Mouse (Mus musculus): ENCODE data around the gene Lrrc3c. TPM values are rescaled to one million over a fixed set of nuclear protein-coding genes. Genes with fewer than 3 reads are reported as not detected.

The Lrrc3c gene
- polyA plus RNA-seq (2012) = not detected in 2 replicates

DNA sequence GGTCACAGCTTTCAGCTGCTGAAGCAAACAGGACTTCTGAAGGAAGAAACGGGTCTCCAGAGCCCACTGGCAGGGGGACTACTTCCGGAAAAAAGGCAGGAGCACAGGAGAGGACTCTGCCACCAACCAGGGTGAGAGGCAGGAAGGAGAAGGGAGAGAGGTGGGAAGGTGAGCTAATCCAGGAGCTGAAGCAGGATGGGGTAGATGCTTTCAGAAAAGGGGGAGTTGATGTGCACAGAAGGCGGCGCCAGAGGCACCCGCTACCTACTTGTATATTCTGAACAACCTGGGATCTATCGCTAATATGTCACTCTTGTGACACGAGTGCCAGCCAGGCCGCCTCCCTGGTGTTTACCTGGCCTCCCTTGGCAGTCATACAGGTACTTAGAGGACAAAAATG is at the start of gene Lrrc3c:
Lrrc3c (plus strand) TSS at position 301 of the 400 bp plus-strand sequence.
- peaks cover 69% of the 10 kb centered on the region for H3K27me3 ChIP-seq (ENCODE audit: control insufficient read depth)

DNA sequence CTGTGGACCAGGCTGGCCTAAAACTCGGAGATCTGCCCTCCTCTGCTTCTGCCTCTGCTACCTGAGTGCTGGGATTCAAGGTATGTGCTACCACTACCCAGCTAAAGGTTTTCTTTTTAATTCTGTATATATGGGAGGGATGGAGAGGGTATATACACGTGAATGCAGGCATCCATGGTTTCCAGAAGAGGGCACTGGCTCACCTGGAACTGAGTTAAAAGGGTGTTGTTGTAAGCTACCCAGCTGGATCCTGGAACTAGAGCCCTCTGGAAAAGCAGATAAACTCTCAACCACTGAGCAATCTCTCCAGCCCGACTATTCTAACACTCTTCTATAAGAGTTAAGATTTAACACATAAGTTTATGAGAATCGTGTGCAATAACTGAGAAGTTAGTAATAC is 48.7 kb upstream of the Lrrc3c start:
- Histone ChIP-seq H3K27me3 (ENCODE audit: control insufficient read depth) (peaks cover 66% of the 10 kb centered on the region), H3K4me1 (ENCODE audit: control insufficient read depth) (peaks cover 22% of the 10 kb centered on the region), H3K36me3 (ENCODE audit: control insufficient read depth) (no peaks in the 10 kb centered on the region), H3K9me3 (ENCODE audit: control insufficient read depth, low read length) (peaks cover 13% of the 10 kb centered on the region), H3K4me3 (replicated peaks) (no peak overlapping the region)
- TF ChIP-seq GATA1 (IDR thresholded peaks at IDR 0.05; ENCODE audit: low read length) (no peak), TAL1 (IDR thresholded peaks at IDR 0.05; ENCODE audit: low read length) (no peak)

More for the DNA sequence above, at the start of gene Lrrc3c:
- no peaks in the 10 kb centered on the region for H3K36me3 ChIP-seq (ENCODE audit: control insufficient read depth)
- TF ChIP-seq TAL1 (IDR thresholded peaks at IDR 0.05; ENCODE audit: low read length) (no peak), GATA1 (IDR thresholded peaks at IDR 0.05; ENCODE audit: low read length) (no peak)
- H3K4me3 ChIP-seq (replicated peaks) = no peak within 1 kb of the TSS
- no peaks in the 10 kb centered on the region for H3K9me3 ChIP-seq (ENCODE audit: control insufficient read depth, low read length)
- peaks cover 25% of the 10 kb centered on the region for H3K4me1 ChIP-seq (ENCODE audit: control insufficient read depth)

- H3K9me3 ChIP-seq (ENCODE audit: control insufficient read depth, low read length) = peaks cover 13% of the 10 kb centered on the region
- peaks cover 22% of the 10 kb centered on the region for H3K4me1 ChIP-seq (ENCODE audit: control insufficient read depth)
- peak overlapping the region; percentile 94 for H3K4me3 ChIP-seq (replicated peaks)
- no peaks in the 10 kb centered on the region for H3K36me3 ChIP-seq (ENCODE audit: control insufficient read depth)
- TF ChIP-seq GATA1 (IDR thresholded peaks at IDR 0.05; ENCODE audit: low read length) (no peak), TAL1 (IDR thresholded peaks at IDR 0.05; ENCODE audit: low read length) (no peak)
- peaks cover 55% of the 10 kb centered on the region for H3K27me3 ChIP-seq (ENCODE audit: control insufficient read depth)
Observed at GRCm38 (mm10) chr11:98550311-98550974, 47.6 kb upstream of the Lrrc3c start.

DNA sequence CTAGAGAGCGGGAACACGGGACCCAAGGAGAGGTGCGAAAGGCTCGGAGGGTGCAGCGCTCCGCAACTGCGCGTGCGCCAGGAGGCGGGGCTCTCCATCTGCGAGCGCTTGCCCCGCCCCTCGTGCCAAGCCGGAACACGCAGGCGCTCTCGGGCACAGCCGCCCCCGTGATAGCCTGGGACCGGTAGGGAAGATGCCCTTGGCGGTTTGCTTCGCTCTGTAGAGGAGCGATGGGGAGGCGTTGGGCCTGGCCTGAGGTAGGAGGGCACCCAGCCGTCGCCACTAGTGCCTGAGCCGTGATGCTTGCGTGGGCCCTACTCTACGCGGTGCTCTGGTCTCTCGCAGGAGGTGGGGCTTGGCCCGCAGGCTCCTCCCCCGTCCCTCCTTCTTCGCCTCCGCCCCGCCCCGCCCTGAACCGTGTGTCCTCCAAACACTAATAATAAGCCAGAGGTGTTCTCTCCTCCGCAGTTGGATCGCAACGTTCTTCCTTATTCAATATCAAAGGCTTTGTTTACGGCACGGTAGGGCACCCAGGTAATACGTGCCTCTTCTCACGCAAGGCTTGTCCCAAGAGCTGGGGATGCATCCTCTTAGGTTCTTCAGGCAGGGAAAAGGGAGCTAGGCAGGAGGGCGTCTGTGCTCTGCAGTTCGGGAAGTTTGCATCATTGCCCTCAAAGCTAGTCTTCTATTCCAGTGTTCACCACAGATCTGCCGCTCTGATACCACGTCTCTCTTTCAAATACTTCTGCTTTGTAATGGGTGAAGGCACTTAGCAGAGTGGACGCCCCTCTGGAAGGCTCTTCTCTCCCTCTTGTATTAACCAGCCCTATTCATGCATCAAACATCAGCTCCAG is 46.9 kb upstream of the Lrrc3c start, which contains the start of gene Zpbp2:
Zpbp2 (plus strand) TSS at position 123 of the 854 bp plus-strand sequence.
- TF ChIP-seq TAL1 (IDR thresholded peaks at IDR 0.05; ENCODE audit: low read length) (no peak), GATA1 (IDR thresholded peaks at IDR 0.05; ENCODE audit: low read length) (peak; percentile 70; the same call in 1 of the 2 replicates)
- Histone ChIP-seq H3K36me3 (ENCODE audit: control insufficient read depth) (no peaks in the 10 kb centered on the region), H3K27me3 (ENCODE audit: control insufficient read depth) (peaks cover 48% of the 10 kb centered on the region), H3K9me3 (ENCODE audit: control insufficient read depth, low read length) (peaks cover 7% of the 10 kb centered on the region), H3K4me1 (ENCODE audit: control insufficient read depth) (peaks cover 22% of the 10 kb centered on the region), H3K4me3 (replicated peaks) (peak within 1 kb of the TSS; percentile 94)

GRCm38 (mm10) chr11:98553966-98554365 is 44.1 kb upstream of the Lrrc3c start:
- Histone ChIP-seq H3K9me3 (ENCODE audit: control insufficient read depth, low read length) (peaks cover 3% of the 10 kb centered on the region), H3K4me3 (replicated peaks) (no peak overlapping the region), H3K4me1 (ENCODE audit: control insufficient read depth) (peaks cover 22% of the 10 kb centered on the region), H3K27me3 (ENCODE audit: control insufficient read depth) (peaks cover 38% of the 10 kb centered on the region), H3K36me3 (ENCODE audit: control insufficient read depth) (no peaks in the 10 kb centered on the region)
- TF ChIP-seq TAL1 (IDR thresholded peaks at IDR 0.05; ENCODE audit: low read length) (no peak), GATA1 (IDR thresholded peaks at IDR 0.05; ENCODE audit: low read length) (no peak)

- Histone ChIP-seq H3K4me3 (replicated peaks) (no peak overlapping the region), H3K9me3 (ENCODE audit: control insufficient read depth, low read length) (peaks cover 3% of the 10 kb centered on the region), H3K36me3 (ENCODE audit: control insufficient read depth) (no peaks in the 10 kb centered on the region), H3K27me3 (ENCODE audit: control insufficient read depth) (peaks cover 36% of the 10 kb centered on the region), H3K4me1 (ENCODE audit: control insufficient read depth) (peaks cover 20% of the 10 kb centered on the region)
- TF ChIP-seq TAL1 (IDR thresholded peaks at IDR 0.05; ENCODE audit: low read length) (no peak), GATA1 (IDR thresholded peaks at IDR 0.05; ENCODE audit: low read length) (no peak)
Observed at GRCm38 (mm10) chr11:98555124-98555700, 42.9 kb upstream of the Lrrc3c start.

DNA sequence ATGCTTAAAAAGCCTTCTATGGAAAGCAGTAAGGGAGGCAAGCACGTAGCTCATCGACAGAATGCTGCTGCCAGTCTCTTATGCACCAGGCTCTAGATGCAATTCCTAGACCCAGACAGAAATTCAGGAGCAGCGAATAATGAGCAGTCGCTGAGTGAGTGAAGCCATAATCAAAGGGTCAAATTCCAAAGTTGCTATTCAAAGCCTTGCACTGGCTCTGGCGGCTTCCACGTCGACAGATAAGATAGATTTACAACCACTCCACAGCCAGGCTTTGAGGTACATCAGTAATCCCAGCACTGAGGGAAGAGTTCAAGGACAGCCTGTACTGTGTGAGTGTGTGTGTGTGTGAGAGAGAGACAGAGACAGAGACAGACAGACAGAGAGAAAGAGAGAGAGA is 37.1 kb upstream of the Lrrc3c start:
- TF ChIP-seq GATA1 (IDR thresholded peaks at IDR 0.05; ENCODE audit: low read length) (no peak), TAL1 (IDR thresholded peaks at IDR 0.05; ENCODE audit: low read length) (no peak)
- no peaks in the 10 kb centered on the region for H3K9me3 ChIP-seq (ENCODE audit: control insufficient read depth, low read length)
- no peaks in the 10 kb centered on the region for H3K4me1 ChIP-seq (ENCODE audit: control insufficient read depth)
- no peaks in the 10 kb centered on the region for H3K36me3 ChIP-seq (ENCODE audit: control insufficient read depth)
- H3K4me3 ChIP-seq (replicated peaks) = no peak overlapping the region
- peaks cover 52% of the 10 kb centered on the region for H3K27me3 ChIP-seq (ENCODE audit: control insufficient read depth)

GRCm38 (mm10) chr11:98563025-98563424 is 35.1 kb upstream of the Lrrc3c start:
- Histone ChIP-seq H3K27me3 (ENCODE audit: control insufficient read depth) (peaks cover 43% of the 10 kb centered on the region), H3K36me3 (ENCODE audit: control insufficient read depth) (no peaks in the 10 kb centered on the region), H3K9me3 (ENCODE audit: control insufficient read depth, low read length) (peaks cover 2% of the 10 kb centered on the region; the same call in 1 of the 2 replicates), H3K4me1 (ENCODE audit: control insufficient read depth) (no peaks in the 10 kb centered on the region), H3K4me3 (replicated peaks) (no peak overlapping the region)
- TF ChIP-seq GATA1 (IDR thresholded peaks at IDR 0.05; ENCODE audit: low read length) (no peak), TAL1 (IDR thresholded peaks at IDR 0.05; ENCODE audit: low read length) (no peak)

Measured in erythroblast, embryonic 14.5 days (primary cell).